Mouse (Mus musculus) limb, embryonic 14.5 days (tissue): ENCODE measurements around the gene Clasp1. TPM values are rescaled to one million over a fixed set of nuclear protein-coding genes. Genes with fewer than 3 reads are reported as not detected.

Experiments
- ATAC-seq: fragments of 200-750 bp; cut with Nextera tagmentation; 2 replicates; pipeline ENCODE4 v1.8.0; 2017; ENCODE audit warnings: low read depth, moderate number of reproducible peaks, moderate TSS enrichment; ENCODE audit not compliant: low FRiP score
- DNase-seq: peaks from one replicate; pipeline ENCODE4 v3.0.0-alpha.2; 2015; ENCODE audit warnings: low spot score
- H3K27ac ChIP-seq: fragments of 300-500 bp; sonication (generic); replicated peaks from 2 replicates; pipeline ENCODE4 v1.5.1; 2014; ENCODE audit warnings: low read depth, mild to moderate bottlenecking, low read length, moderate library complexity, mixed read lengths
- H3K27me3 ChIP-seq: fragments of 300-500 bp; sonication (generic); 2 replicates; pipeline ENCODE4 v1.6.1; 2014; ENCODE audit warnings: low read length, mixed read lengths; ENCODE audit not compliant: control insufficient read depth, insufficient read depth
- H3K36me3 ChIP-seq: fragments of 300-500 bp; sonication (generic); 2 replicates; pipeline ENCODE4 v1.6.1; 2014; ENCODE audit warnings: mild to moderate bottlenecking, low read length, moderate library complexity, mixed read lengths; ENCODE audit not compliant: control insufficient read depth, insufficient read depth
- H3K4me1 ChIP-seq: fragments of 300-500 bp; sonication (generic); 2 replicates; pipeline ENCODE4 v1.6.1; 2014; ENCODE audit warnings: antibody characterized with exemption, low read length, mixed read lengths; ENCODE audit not compliant: control insufficient read depth, insufficient read depth
- H3K4me2 ChIP-seq: fragments of 300-500 bp; sonication (generic); replicated peaks from 2 replicates; pipeline ENCODE4 v1.6.1; 2014; ENCODE audit warnings: low read depth, mild to moderate bottlenecking, low read length, moderate library complexity; ENCODE audit not compliant: severe bottlenecking
- H3K4me3 ChIP-seq: fragments of 300-500 bp; sonication (generic); replicated peaks from 2 replicates; pipeline ENCODE4 v1.5.1; 2014; ENCODE audit warnings: low read length
- H3K9ac ChIP-seq: fragments of 300-500 bp; sonication (generic); 2 replicates; pipeline ENCODE4 v1.6.1; 2014; ENCODE audit warnings: mild to moderate bottlenecking, low read depth, low read length, moderate library complexity; ENCODE audit not compliant: severe bottlenecking
- H3K9me3 ChIP-seq: fragments of 300-500 bp; sonication (generic); 2 replicates; pipeline ENCODE4 v1.6.1; 2016; ENCODE audit warnings: low read length; ENCODE audit not compliant: control insufficient read depth
- POLR2A ChIP-seq: fragments of 200-500 bp; IDR thresholded peaks from 2 replicates; pipeline ENCODE4 v1.8.0; 2012; ENCODE audit warnings: inconsistent platforms, mild to moderate bottlenecking, moderate library complexity, borderline replicate concordance; ENCODE audit not compliant: insufficient read depth, insufficient read length; ENCODE audit errors: extremely low read depth
- WGBS: fragments of 180-500 bp; shearing (Covaris S2); extraction: QIAGEN DNeasy Blood & Tissue Kit; methylation state at CpG from one replicate; pipeline ENCODE4 v1.1.7; 2014; 5-methylcytosine and 5-hydroxymethylcytosine counted together
- polyA plus RNA-seq, 2 experiments: library from polyadenylated mRNA; depleted of rRNA in 1 of 2; stranded (reverse) in 1 of 2; unstranded in 1 of 2; fragments of >200 nt; fragmentation: Nextera tagmentation in 1 of 2; extraction: Ambion mirVana in 1 of 2; gene quantifications; 2 replicates each; pipeline versions ENCODE4 v1.2.1 to v1.2.3; 2012 to 2014

Clasp1 gene
- polyA plus RNA-seq, 2 experiments, result 47.8 to 48.5 TPM

GRCm38 (mm10) chr1:118649933-118650770, 261.3 kb downstream of the Clasp1 start:
- WGBS, result 83% methylated on average over 9 of the region's 9 CpGs
- H3K9me3 ChIP-seq, result no peaks in the 10 kb centered on the region
- no peaks in the 10 kb centered on the region for H3K36me3 ChIP-seq
- no peak overlapping the region for H3K9ac ChIP-seq
- TF ChIP-seq POLR2A, result no peak
- ATAC-seq, result no peak
- H3K27ac ChIP-seq, result no peak overlapping the region
- no peak for DNase-seq
- H3K4me1 ChIP-seq, result no peaks in the 10 kb centered on the region
- no peaks in the 10 kb centered on the region for H3K27me3 ChIP-seq
- no peak overlapping the region for H3K4me3 ChIP-seq
- H3K4me2 ChIP-seq, result no peak overlapping the region

- Histone ChIP-seq H3K9me3 (no peaks in the 10 kb centered on the region), H3K27me3 (no peaks in the 10 kb centered on the region), H3K4me3 (no peak overlapping the region), H3K4me2 (no peak overlapping the region), H3K36me3 (no peaks in the 10 kb centered on the region), H3K4me1 (no peaks in the 10 kb centered on the region), H3K27ac (no peak overlapping the region), H3K9ac (no peak overlapping the region)
- ATAC-seq (no peak), DNase-seq (no peak)
- 65% methylated on average over 3 of the region's 3 CpGs for WGBS
- TF ChIP-seq POLR2A, result no peak
These were observed 261.9 kb downstream of the Clasp1 start for GRCm38 (mm10) chr1:118650771-118651080.

- DNase-seq (no peak), ATAC-seq (no peak)
- no peak for TF ChIP-seq POLR2A
- no peaks in the 10 kb centered on the region for H3K9me3 ChIP-seq
- no peaks in the 10 kb centered on the region for H3K36me3 ChIP-seq
- H3K4me3 ChIP-seq, result no peak overlapping the region
- H3K27me3 ChIP-seq, result no peaks in the 10 kb centered on the region
- H3K4me2 ChIP-seq, result no peak overlapping the region
- 71% methylated on average over 6 of the region's 6 CpGs for whole genome bisulfite sequencing
- no peak overlapping the region for H3K9ac ChIP-seq
- H3K27ac ChIP-seq, result no peak overlapping the region
- no peaks in the 10 kb centered on the region for H3K4me1 ChIP-seq
These were observed 269.9 kb downstream of the Clasp1 start for GRCm38 (mm10) chr1:118658716-118659115.

- no peak for TF ChIP-seq POLR2A
- no peak for DNase-seq
- Histone ChIP-seq H3K4me1 (no peaks in the 10 kb centered on the region), H3K36me3 (no peaks in the 10 kb centered on the region), H3K9me3 (no peaks in the 10 kb centered on the region), H3K4me3 (no peak overlapping the region), H3K9ac (no peak overlapping the region), H3K27me3 (no peaks in the 10 kb centered on the region), H3K4me2 (no peak overlapping the region), H3K27ac (no peak overlapping the region)
- ATAC-seq, result no peak
- 69% methylated on average over 3 of the region's 3 CpGs for WGBS
These were observed 272.1 kb downstream of the Clasp1 start for GRCm38 (mm10) chr1:118660880-118661465.

Other genes with a start within 250 kb of the Clasp1 start
- gene Gm29106, start 212.5 kb upstream of the Clasp1 start, polyA plus RNA-seq (2012; rRNA removed), result not detected in 2 replicates
- 0.12 and 0.17 TPM in 2 replicates for gene Gm29106, start 212.5 kb upstream of the Clasp1 start, polyA plus RNA-seq (2014; fragmentation: Nextera tagmentation; extraction: Ambion mirVana)
- 82.3 and 101 TPM in 2 replicates for gene Tsn, start 77.3 kb upstream of the Clasp1 start, polyA plus RNA-seq (2012; rRNA removed)
- 290 and 307 TPM in 2 replicates for gene Tsn, start 77.3 kb upstream of the Clasp1 start, polyA plus RNA-seq (2014; fragmentation: Nextera tagmentation; extraction: Ambion mirVana)
- gene Nifk, start 67.2 kb upstream of the Clasp1 start, polyA plus RNA-seq (2012; rRNA removed), result 28.7 and 44.9 TPM in 2 replicates
- 85.8 and 87.3 TPM in 2 replicates for gene Nifk, start 67.2 kb upstream of the Clasp1 start, polyA plus RNA-seq (2014; fragmentation: Nextera tagmentation; extraction: Ambion mirVana)
- gene Tfcp2l1, start 238.9 kb downstream of the Clasp1 start, polyA plus RNA-seq (2012; rRNA removed), result 0.38 and 0.46 TPM in 2 replicates
- gene Tfcp2l1, start 238.9 kb downstream of the Clasp1 start, polyA plus RNA-seq (2014; fragmentation: Nextera tagmentation; extraction: Ambion mirVana), result 0.54 and 0.67 TPM in 2 replicates